Mouse (Mus musculus) liver, embryonic 14.5 days (tissue): Measurements from ENCODE around the gene Fbf1. TPM values are rescaled to one million over a fixed set of nuclear protein-coding genes. Genes with fewer than 3 reads are reported as not detected.

Source experiments
- ATAC-seq: fragments of 200-750 bp; cut with Nextera tagmentation; 2 replicates; pipeline ENCODE4 v1.8.0; 2017; ENCODE audit warnings: moderate number of reproducible peaks, mild to moderate bottlenecking, moderate library complexity; ENCODE audit not compliant: insufficient read depth
- DNase-seq, 3 experiments: peaks; one replicate each; pipeline ENCODE4 v3.0.0-alpha.2; 2012 to 2013; ENCODE audit warnings: low read depth in 3 of 3, low spot score in 3 of 3
- H3K27ac ChIP-seq: fragments of 300-500 bp; sonication (generic); 2 replicates; pipeline ENCODE4 v1.5.1; 2014; ENCODE audit warnings: moderate library complexity, mild to moderate bottlenecking, control low read depth, inconsistent platforms
- H3K27me3 ChIP-seq: fragments of 300-500 bp; sonication (generic); 2 replicates; pipeline ENCODE4 v1.6.1; 2014; ENCODE audit warnings: mild to moderate bottlenecking, low read length, moderate library complexity; ENCODE audit not compliant: control insufficient read depth, insufficient read depth
- H3K36me3 ChIP-seq: fragments of 300-500 bp; sonication (generic); replicated peaks from 2 replicates; pipeline ENCODE4 v1.6.1; 2014; ENCODE audit warnings: low read depth; ENCODE audit not compliant: control insufficient read depth, insufficient read depth
- H3K4me1 ChIP-seq, 2 experiments: fragments of 200-500 bp in 1 of 2; fragments of 300-500 bp in 1 of 2; sonication (generic) in 1 of 2; replicated peaks; 2 replicates each; pipeline ENCODE4 v1.6.1; 2012 to 2014; ENCODE audit warnings: antibody characterized with exemption in 1 of 2, inconsistent platforms in 1 of 2, low read length in 1 of 2; ENCODE audit not compliant: control insufficient read depth in 2 of 2, insufficient read depth in 2 of 2
- H3K4me2 ChIP-seq: fragments of 300-500 bp; sonication (generic); 2 replicates; pipeline ENCODE4 v1.6.1; 2014; ENCODE audit warnings: low read depth, mild to moderate bottlenecking, control low read depth, moderate library complexity
- H3K4me3 ChIP-seq, 2 experiments: fragments of 200-500 bp in 1 of 2; fragments of 300-500 bp in 1 of 2; sonication (generic) in 1 of 2; 2 replicates each; pipeline ENCODE4 v1.5.1; 2012 to 2014; ENCODE audit warnings: low read depth in 2 of 2, low read length in 2 of 2, mild to moderate bottlenecking in 2 of 2, control low read depth in 1 of 2, inconsistent platforms in 1 of 2, moderate library complexity in 1 of 2; ENCODE audit not compliant: insufficient read depth in 1 of 2
- H3K9ac ChIP-seq: fragments of 300-500 bp; sonication (generic); replicated peaks from 2 replicates; pipeline ENCODE4 v1.6.1; 2014; ENCODE audit warnings: mild to moderate bottlenecking, control low read depth, moderate library complexity
- H3K9me3 ChIP-seq: fragments of 300-500 bp; sonication (generic); 2 replicates; pipeline ENCODE4 v1.6.1; 2016; ENCODE audit warnings: low read length, mixed read lengths; ENCODE audit not compliant: control insufficient read depth
- CTCF ChIP-seq: IDR thresholded peaks from 2 replicates; pipeline ENCODE4 v1.5.1; 2016; ENCODE audit warnings: antibody characterized with exemption, low read depth, control low read depth
- EP300 ChIP-seq: IDR thresholded peaks from 2 replicates; pipeline ENCODE4 v1.6.1; 2016; ENCODE audit warnings: antibody characterized with exemption, low read depth
- WGBS: fragments of 180-500 bp; shearing (Covaris S2); extraction: QIAGEN DNeasy Blood & Tissue Kit; methylation state at CpG from one replicate; pipeline ENCODE4 v1.1.7; 2014; ENCODE audit not compliant: insufficient replicate concordance; 5-methylcytosine and 5-hydroxymethylcytosine counted together
- polyA plus RNA-seq, 2 experiments: library from polyadenylated mRNA; depleted of rRNA in 1 of 2; stranded (reverse) in 1 of 2; unstranded in 1 of 2; fragments of >200 nt; fragmentation: Nextera tagmentation in 1 of 2; extraction: Ambion mirVana in 1 of 2; gene quantifications; 2 replicates each; pipeline versions ENCODE4 v1.2.1 to v1.2.3; 2012 to 2014

Gene Fbf1
- polyA plus RNA-seq, 2 experiments, result 3.5 to 8.7 TPM

DNA sequence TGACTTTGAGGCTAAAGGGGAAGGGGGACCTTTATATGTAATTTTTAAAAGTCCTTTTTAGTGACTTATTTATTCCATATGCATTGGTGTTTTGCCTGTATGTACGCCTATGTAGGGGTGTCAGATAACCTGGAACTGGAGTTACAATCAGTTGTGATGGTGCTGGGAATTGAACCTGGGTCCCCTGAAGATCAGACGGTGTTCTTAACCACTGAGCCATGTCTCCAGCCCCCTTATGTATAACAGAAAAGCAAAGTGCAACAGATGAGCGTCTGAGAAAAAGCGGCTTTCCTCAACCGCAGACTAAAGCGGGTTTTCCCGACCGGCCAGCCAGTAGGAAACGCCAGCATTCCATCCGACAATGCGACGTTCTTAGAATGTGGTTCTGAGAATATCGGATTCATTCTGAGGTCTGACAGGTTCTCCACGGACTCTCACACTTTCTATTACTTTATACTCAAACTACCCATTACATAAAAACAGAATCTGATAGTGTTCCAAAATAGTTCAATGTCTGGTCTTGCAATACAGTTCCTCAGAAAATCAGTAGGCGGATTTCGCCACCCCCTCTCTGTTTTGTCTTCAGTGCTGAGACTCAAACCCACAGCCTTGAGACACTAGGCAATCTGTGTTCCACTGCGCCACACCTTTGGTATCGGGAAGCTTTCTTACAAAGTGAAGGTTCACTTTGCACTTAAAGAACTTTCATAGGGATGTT, 29.1 kb upstream of the Fbf1 start:
- peaks cover 17 to 24% of the 10 kb centered on the region in 2 experiments for H3K4me1 ChIP-seq
- H3K36me3 ChIP-seq, result no peaks in the 10 kb centered on the region; the same call in 1 of the 2 replicates
- peak overlapping the region; percentile 90 for H3K4me2 ChIP-seq
- H3K27me3 ChIP-seq, result no peaks in the 10 kb centered on the region
- no peak for TF ChIP-seq CTCF
- no peak for TF ChIP-seq EP300
- H3K9me3 ChIP-seq, result no peaks in the 10 kb centered on the region
- H3K4me3 ChIP-seq, result peak overlapping the region in 1 of 2 experiments; percentile 68; a peak in 3 of 4 replicates
- DNase-seq, result no peak
- WGBS, result 89% methylated on average over 18 of the region's 18 CpGs
- no peak overlapping the region for H3K27ac ChIP-seq
- H3K9ac ChIP-seq, result no peak overlapping the region; the same call in 1 of the 2 replicates
- no peak for ATAC-seq

DNA sequence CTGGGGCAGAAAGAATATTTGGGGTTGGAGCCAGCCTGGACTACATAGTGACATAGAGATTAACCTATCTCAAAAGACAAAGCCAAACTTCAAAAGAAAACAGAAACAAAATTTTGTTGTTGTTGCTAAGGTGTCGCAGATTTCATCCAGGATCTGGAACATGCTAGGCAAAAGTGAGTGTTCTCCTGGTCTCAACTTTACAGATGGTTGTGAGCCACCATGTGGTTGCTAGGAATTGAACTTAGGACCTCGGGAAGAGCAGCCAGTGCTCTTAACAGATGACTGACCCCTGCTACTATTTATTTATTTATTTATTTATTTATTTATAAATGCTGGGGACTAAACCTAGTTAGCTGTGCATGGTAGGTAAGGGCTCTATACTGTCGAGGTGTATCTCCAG, 28.4 kb upstream of the Fbf1 start:
- no peak for TF ChIP-seq CTCF
- TF ChIP-seq EP300, result no peak

DNA sequence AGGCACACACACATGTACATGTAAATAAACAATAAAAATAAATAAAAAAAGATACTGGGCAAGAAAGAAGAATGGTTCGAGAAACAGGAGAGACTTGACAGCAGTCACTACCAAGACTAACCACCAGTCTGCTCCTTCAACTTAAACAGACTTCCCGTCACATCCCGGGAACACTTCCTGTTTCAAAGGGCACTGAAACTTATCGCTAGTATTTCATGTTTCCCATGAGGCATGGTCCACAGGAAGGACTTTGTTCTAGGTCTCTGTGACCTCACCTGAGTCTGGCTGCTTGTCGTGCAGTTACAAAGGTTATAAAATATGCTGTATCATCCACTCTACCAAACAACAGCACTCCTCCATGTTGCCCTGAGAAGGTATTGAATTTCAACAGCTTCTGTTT, 27.3 kb upstream of the Fbf1 start:
- 8% methylated on average over 5 of the region's 5 CpGs for WGBS

More for the DNA sequence above, 28.4 kb upstream of the Fbf1 start:
- H3K4me1 ChIP-seq, result peaks cover 17 to 24% of the 10 kb centered on the region in 2 experiments
- no peak overlapping the region for H3K9ac ChIP-seq
- ATAC-seq, result no peak
- no peak for DNase-seq
- no peaks in the 10 kb centered on the region for H3K9me3 ChIP-seq
- no peak overlapping the region for H3K4me3 ChIP-seq
- H3K4me2 ChIP-seq, result no peak overlapping the region
- H3K27ac ChIP-seq, result no peak overlapping the region; the same call in 1 of the 2 replicates
- no peaks in the 10 kb centered on the region for H3K27me3 ChIP-seq
- H3K36me3 ChIP-seq, result no peaks in the 10 kb centered on the region; the same call in 1 of the 2 replicates
- WGBS, result 72% methylated on average over 3 of the region's 3 CpGs

DNA sequence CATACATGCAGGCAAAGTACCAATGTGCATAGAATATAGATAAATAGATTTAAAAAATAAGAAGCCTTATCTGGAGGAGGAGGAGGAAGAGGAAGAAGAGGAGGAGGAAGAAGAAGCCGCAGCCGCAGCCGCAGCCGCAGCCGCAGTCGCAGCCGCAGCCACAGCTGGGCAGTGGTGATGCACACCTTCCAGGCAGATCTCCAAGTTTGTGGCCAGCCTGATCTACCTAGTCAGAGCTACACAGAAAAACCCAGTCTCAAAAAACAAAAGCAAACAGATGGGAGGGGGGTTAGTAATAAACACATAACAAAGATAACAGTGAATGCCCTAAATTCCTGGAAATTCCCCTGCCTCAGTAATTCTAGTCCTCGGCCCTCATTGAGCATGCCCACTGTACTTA, 26.7 kb upstream of the Fbf1 start:
- Histone ChIP-seq H3K36me3 (no peaks in the 10 kb centered on the region; the same call in 1 of the 2 replicates), H3K27ac (no peak overlapping the region; the same call in 1 of the 2 replicates), H3K9ac (peak overlapping the region; percentile 1; the same call in 1 of the 2 replicates), H3K27me3 (no peaks in the 10 kb centered on the region), H3K4me2 (peak overlapping the region; percentile 42), H3K4me3 (no peak overlapping the region), H3K4me1 (peaks cover 16 to 22% of the 10 kb centered on the region in 2 experiments), H3K9me3 (no peaks in the 10 kb centered on the region)
- ATAC-seq (no peak), DNase-seq (no peak)
- 38% methylated on average over 8 of the region's 8 CpGs for WGBS
- TF ChIP-seq CTCF (no peak), EP300 (no peak)

More for the DNA sequence above, 27.3 kb upstream of the Fbf1 start:
- ATAC-seq (no peak), DNase-seq (peak in 2 of 3 experiments; percentile 23 to 24)
- peak overlapping the region; percentile 42 for H3K4me2 ChIP-seq
- peak overlapping the region; percentile 1; the same call in 1 of the 2 replicates for H3K9ac ChIP-seq
- no peaks in the 10 kb centered on the region for H3K27me3 ChIP-seq
- H3K4me3 ChIP-seq, result no peak overlapping the region; a peak in 1 of 4 replicates
- H3K27ac ChIP-seq, result peak overlapping the region; percentile 58
- TF ChIP-seq CTCF (peak; percentile 30; the same call in 1 of the 2 replicates), EP300 (peak; percentile 17; the same call in 1 of the 2 replicates)
- no peaks in the 10 kb centered on the region for H3K9me3 ChIP-seq
- no peaks in the 10 kb centered on the region; the same call in 1 of the 2 replicates for H3K36me3 ChIP-seq
- H3K4me1 ChIP-seq, result peaks cover 17 to 24% of the 10 kb centered on the region in 2 experiments

DNA sequence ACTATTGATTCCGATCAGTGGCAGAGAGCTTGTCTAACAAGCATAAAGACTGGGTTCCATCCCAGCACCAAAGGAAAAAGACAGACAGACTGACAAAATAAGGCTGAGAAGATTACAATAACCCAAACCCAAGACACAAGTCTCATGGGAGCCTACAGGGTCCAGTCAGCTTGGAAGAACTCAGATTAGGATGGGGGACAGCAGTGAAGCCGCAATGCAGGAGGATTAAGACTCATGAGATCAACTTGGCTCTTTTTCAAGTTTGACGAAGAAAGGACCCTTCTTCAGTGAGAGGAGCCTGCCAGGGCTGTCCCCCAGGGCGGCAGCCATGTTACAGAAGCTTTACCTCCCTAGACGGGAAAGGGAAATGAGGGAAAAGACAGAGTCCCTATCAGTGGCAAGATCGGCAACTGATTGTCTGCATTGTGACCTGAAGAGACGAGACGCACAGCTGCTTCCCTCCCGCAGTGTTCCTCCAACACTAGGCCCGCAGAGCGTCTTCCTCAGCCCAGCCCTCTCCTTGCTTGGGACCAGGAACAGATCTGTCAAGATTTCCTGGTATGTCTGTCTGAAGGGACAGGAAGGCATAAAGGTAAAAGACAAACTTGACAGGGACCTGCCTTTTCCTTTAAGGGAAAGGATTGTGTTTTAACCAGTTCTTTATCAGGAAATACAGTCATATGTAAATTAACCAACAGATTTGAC, 19.4 kb upstream of the Fbf1 start:
- H3K4me2 ChIP-seq, result no peak overlapping the region
- no peaks in the 10 kb centered on the region for H3K9me3 ChIP-seq
- peaks cover 3% of the 10 kb centered on the region for H3K36me3 ChIP-seq
- H3K27me3 ChIP-seq, result no peaks in the 10 kb centered on the region
- ATAC-seq, result no peak
- no peak overlapping the region for H3K4me3 ChIP-seq
- no peak overlapping the region for H3K27ac ChIP-seq
- 65% methylated on average over 11 of the region's 11 CpGs for WGBS
- no peak for TF ChIP-seq EP300
- TF ChIP-seq CTCF, result no peak
- no peak for DNase-seq
- no peak overlapping the region for H3K9ac ChIP-seq
- H3K4me1 ChIP-seq, result no peaks in the 10 kb centered on the region
